Mouse (Mus musculus) mesoderm, embryonic 11.5 days (tissue): ENCODE results near the gene Ablim2.
A peak's percentile ranks its signal among the peaks of the same experiment; 100 is the strongest.

Experiments used
- DNase-seq: peaks from one replicate; pipeline ENCODE4 v3.0.0-alpha.2; 2012; ENCODE audit warnings: low read depth, low spot score

Ablim2 gene

DNA sequence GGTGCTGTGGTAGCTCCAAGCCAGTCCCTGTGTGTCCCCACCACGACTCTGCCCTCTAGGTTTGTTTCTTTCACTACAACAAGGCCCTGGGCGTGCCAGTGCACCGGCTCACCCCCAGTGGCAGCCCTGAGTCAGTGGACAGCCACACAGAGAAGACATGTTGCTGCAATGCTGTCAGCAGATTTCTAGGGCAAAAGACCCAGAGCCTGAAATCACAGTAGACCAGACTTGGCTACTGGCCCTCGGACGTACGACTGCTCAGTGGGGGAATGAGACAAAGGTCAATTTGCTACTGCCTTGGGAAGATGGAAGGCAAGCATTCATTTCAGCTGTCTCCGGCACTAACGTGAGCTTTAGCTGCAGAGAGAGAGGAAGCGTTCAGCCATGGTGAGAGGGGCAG lies 124.7 kb downstream of the Ablim2 start:
- no peak for DNase-seq

DNA sequence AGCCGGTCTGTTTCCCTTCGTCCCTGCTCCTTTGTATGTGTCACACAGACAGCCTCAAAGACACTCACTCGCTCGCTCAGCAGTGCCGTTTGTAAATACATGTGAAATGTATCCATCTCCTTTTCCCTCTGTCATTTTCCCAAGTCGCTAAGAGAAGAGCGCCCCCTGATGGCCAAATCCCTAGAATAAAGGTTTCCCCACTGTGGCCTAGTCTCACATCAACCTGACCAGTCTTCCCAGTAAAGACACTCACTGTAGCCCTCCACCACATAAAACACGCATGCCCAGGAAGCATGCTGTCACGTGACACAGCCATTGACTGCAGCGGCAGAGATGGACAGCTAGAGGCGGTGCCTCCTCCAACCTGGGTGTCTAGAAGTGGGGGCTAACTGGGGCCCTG lies 126.6 kb downstream of the Ablim2 start:
- peak; percentile 47 for DNase-seq

DNA sequence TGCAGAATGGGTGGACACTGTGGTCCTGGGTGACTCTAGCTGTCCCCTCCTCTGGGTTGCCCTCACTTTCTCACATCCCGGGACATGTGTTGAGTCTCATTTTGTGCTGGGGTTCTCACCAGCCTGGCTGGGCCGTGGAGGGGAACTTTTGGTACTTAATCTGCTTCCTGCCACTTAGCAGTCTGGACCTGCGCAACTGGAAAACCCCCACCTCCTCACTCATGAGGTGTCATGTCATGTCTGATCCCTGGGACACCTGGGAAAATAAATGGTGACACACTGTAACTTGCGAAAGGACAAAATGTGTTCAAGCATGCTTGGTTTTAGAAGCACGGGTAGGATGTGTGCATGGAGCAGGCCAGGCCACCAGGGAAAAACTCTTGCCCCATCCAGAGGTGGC lies 127.0 kb downstream of the Ablim2 start:
- DNase-seq: no peak

DNA sequence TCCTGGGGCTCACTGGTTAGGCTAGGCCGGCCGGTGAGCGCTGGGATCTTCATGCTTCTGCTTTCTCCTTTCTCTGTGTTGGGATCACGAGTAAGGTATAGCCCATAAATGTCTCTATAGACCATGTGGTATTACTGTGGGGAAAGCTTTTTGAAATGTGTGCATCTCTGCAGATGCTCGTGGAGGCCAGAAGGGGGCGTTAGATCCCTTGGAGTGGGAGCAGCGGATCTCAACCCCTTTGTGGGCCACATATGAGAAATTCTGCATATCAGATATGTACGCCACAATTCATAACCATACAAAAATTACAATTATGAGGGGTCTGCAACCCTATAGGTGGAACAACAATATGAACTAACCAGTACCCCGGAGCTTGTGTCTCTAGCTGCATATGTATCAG lies 131.3 kb downstream of the Ablim2 start:
- DNase-seq: no peak

DNA sequence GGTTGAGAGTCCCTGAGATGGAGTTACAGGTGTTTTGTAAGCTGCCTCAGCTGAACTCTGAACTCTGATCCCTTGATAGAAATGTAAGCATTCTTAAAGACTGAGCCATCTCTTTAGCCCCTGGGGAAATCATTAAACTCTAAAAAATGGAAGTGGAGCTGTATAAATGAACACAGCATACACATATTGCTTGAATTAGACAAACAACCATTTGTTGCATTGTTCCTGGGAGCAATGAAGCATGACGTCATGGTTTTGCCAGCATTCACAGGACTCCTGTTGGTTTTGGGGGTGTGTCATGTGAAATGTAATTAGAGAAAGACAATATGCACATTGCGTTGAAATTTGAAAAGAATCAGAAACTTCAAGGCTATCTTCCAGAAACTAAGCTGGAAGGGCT lies 132.0 kb downstream of the Ablim2 start:
- DNase-seq: no peak

DNA sequence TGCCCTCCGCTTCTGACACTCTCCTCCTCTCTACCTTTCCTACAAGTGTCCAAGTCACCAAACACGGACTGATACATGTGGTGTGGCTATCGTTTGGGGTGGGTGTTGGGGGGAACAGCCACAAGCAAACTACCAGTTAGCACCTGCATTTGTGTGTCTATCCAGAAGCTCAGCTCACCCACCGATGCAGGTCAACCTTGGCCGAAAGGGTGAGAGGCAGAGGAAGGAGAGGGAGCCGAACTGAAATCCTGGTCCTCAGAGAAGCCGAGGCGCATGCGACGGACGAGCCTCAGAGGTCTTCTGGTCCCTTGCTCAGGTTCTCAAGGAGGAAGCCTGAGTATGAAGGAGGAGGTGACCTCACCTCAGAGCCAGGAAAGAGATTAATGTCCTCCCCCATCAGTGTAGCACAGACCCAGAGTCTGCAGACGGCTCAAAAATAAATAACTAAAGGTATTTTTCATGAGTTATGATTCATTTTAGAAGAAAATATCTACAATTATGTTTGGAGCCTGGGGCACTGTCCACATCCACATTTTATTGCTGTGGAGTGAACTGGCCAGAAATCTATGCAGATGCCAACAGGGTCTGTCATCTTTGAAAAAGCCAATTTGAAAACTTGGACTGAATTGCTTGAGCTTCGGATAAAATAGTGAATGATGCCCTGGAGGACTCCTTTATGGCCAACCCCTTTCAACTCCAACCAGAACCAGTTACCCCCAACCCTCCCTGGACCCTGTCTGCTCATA lies 133.5 kb downstream of the Ablim2 start:
- no peak for DNase-seq

DNA sequence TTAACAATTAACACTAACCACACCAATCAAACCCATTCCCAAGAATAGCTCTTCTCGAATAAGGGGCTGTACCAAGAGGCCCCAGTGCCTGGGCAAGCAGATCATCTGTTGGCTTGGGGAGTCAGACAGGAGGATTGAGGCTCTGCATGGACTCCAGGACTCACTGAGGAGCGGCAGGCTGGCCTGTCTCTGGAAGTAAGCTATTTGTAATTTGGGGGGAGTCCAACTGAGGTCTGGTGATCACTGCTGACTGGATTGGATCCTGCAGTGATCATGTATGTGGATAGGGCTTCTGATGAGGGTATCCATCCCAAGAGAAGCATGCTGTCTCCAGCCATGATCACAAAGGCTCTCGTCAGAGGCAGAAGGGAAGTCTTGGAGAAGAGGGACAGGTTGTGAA lies 134.7 kb downstream of the Ablim2 start:
- no peak for DNase-seq

DNA sequence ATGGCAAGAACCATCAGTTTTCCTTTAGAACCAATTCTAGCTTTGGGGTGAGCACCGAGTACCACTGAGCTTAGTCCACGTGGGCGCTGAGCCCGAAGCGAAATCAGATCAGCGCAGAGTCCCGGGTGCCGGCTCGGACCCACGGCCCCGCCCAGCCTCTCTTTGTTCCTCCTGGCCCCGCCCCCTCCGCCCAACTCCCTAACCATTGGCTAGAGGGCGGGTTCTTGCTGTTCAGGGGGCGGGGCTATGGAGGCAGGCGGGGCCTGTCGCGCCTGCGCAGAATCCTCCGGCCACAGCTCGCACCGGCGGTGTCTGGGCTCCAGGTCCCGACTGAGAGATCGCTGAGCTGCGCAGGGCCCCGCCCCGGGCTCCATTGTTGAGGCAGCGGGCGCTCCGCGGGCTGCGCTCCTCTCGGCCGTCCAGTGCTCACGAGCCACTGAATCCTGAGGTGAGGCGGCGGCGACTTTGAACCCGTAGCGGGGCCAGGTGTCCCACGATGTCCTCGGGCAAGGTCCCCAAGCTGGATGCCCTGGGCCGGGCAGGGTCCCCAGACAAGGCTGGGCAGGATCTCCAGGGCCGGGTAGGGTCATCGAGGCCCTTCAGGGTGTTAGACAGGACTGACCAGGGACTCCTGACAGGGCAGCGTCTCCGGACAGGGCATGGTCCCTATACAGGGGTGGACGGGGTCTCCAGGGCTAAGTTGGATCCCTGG lies 135.6 kb downstream of the Ablim2 start, which contains the start of gene Afap1:
Afap1 (plus strand) TSS at position 227 of the 712 bp plus-strand sequence.
- DNase-seq: peak; percentile 99

DNA sequence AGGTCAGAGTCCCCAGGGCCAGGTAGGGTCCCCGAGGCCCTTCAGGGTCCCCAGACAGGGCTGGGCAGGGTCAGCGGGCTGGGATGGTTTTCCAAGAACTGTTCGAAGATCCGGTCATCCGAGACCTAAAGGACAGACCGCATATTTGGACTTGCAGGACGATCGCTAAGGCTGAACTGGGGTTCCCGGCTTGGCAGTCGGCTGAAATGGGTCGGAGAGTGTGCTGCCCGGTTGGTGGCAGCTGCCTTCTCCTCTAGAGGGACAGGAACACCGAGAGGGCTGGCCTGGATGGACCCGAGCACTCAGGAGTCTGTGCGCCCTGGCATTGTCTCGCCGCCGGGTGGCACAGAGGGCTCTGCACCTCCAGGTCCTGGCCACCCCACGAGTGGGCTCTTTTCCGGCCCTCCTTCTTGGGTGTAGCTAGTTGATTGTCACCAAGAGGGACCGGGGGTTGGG lies 136.2 kb downstream of the Ablim2 start:
- DNase-seq: no peak

DNA sequence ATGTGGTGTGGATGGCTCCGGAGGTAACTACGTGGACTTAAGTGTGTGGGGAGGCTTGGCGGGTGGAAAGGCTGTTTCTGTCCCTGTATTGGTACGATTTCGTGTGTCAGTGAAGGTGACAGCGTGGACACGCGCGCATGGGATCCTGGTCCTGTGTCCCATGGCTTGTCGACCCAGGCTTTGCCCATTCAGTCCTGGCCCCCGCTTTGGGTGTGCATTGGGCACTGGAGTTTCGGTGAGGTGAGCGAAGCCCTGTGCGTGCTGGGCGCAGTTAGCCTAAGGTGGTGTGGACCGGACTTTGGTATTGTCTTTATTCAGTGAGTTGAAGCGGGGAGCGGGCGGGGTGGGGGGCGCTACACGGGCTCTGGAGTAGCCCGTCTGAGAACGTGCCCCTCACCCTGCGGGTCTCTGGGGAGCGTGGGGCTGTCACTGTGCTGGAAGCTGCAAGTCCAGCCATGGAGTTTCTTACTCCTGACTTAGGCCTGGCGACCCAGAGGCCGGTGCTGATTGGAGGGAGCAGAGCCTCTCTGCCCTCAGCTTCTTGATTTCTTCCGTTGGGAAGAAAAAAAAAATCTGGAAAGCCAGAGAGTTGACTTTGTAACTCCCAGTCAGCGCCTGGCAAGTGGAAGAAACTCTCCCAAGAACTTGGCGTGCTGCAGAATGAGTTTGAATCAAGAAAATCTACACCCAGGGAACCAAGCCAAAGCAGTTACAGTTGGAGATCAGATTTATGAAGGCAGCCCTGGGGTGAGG lies 136.8 kb downstream of the Ablim2 start:
- DNase-seq: no peak

DNA sequence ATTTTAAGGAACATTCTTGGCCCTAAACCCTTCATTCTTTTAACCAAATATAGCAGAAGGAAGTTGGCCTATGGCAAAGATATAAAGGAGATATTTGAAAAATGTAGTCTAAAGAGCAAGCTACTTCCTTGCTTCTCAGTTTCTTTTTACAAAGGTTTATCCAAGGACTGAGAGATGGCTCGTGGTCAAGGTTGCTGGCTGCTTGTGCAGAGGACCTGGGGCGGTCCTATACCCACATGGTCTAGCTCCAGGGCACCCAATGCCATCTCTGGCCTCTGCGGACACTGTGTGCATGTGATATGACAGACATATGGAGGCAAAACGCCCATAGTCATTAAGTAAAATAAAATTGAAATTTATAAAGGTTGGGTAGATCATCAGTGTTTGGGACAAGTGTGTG lies 138.2 kb downstream of the Ablim2 start:
- DNase-seq: no peak

DNA sequence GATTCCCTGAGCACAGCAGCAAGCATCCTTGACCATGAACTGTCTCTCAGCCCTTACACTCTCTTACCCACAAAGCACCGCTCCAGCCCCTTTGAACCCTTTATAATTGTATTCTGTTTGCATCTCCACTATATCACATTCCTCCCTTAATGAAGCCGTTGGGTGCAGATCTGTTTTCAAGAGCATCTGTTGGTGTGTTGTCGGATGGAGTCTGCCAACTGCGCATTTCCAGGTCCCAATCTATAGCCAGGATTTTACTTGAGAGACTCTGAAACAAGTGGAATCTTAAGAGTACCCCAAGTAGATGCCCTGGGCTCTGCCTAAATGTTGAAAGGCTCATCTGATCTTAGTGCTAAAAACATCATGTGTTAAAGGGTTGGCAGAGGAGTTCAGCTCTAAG lies 138.9 kb downstream of the Ablim2 start:
- DNase-seq: no peak

DNA sequence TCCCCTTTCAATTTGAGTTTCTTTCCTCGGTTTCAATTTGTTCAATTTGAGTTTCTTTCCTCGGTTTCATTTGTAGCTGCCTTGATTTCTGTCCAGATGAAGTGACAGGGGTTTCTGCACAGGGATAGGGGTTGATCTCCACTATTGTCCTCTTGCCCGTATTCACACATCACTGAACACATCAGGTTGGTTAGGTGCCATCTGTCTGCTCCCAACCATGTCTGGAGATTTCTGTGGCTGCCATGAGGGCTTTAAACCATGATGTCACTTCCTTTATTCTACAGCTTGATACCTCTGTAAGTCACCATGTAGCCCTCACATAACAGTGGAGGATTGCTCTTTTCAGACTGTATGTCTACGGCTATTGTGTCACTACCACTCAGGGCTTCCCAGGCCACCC lies 139.5 kb downstream of the Ablim2 start:
- DNase-seq: no peak

DNA sequence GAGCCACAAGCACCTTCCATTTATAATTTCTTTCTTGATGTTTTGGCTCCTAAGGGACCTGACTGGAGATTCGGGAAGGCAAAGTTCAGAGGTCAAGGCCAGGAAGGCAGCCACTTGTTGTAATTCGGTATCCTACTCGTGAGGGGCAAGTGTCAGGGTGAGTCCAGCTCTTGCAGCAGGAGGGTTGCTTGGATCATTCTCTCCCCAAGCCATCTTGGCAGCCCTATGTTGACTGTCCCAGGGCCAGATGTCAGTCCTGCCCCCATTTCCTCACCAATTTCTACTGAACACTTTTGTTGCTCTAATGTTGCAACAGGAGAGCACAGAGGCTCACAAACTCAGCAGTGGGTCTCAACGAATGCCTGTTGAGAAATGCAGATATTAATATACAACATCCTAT lies 140.4 kb downstream of the Ablim2 start:
- DNase-seq: no peak

DNA sequence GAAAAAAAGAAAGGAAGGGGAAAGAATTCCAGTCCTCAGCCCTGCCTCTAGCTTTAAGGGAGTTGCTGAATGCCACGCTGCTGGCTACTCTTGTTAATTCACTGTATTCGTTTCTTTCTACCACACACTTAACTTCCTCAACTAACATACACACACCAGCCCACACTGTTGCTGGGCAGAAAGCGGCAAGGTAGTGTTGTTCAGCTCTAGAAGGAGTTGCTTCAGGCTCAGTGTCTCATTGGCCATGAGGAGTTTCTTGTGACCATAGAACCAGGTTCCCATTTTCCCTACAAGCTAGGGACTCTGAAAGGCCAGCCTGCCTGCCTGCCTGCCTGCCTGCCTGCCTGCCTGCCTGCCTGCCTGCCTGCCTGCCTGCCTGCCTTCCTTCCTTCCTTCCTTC lies 141.3 kb downstream of the Ablim2 start:
- DNase-seq: no peak

DNA sequence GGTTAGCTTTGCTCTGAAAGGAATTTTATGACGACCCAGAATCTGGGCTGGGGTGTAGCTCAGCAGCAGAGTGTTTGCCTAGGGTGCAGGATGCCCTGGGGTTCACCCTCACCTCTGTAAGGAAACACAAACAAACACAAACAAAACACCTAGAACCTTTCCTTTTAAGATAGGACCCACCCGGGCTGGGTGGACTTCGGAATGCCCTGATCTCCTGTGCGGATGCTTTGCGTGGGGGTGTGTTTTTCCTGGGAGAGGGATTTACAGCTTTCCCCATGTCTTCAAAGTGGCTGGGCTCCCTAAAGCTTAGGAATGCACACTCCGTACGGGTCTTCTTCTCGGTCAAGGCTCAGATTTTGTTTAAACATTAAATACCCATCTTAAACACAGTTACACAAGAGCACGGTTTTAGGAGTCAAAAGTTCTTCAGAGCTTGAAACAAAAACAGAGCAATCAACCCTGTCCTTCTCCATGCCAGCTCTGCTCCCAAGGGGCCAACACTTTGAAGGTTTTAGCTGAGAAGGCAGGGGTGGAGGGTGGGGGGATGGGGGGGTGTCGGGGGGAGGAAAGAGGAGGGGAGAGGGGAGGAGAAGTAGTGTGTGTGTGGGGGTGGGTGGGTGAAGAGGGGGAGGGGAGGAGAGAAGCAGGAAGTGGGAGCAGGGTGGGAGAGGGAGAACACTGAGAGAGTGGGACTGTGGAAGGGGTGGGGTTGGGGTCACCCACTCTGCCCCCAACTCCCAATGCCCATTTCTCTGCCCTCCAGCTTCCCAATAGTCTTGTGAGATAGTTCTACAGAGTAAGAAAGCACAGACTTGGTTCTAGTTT lies 142.9 kb downstream of the Ablim2 start:
- no peak for DNase-seq

DNA sequence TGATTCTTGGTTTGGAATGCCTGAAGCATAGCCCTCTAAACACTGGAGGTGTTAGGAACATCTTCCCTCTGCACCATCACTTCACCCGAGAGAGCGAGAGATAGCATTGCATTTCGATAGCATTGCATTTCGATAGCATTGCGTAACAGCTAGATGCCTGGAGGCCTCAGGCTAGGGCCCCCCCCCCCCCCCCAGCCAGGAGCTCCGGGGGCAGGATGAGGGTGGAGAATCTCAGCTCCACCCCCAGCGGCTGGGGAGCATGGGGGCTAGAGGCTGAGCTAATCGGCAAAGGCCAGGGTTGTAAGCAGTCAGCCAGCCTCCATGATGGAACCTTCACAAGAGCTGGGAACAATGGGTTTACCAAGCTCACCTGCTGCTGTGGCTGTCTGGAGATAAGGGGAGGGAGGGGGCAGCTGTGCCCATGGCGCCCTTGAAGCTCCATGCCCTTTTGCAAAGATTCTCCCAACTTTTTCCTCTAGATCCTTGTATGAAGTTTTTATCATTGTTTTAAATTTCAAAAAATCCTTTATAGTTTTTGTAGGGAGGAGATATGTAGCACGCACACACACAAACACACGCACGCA lies 143.6 kb downstream of the Ablim2 start:
- DNase-seq: no peak

DNA sequence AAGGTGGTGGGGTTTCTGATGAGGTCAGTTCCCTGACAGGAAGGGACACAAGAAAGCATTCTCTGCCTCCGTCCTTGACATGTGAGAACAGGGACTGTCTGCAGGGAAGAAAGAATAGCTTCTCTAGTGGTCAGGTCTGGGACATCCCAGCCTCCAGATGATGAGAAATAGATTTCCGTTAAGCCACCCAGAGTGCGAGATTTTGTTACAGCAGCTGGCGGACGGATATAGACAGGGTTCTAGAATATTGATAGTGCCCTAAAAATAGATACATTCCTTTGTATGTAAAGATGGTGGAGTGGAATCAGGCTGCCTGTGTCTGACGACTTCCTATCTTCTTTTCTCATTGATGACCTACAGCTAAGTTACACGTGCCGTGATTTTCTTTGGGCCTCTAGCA lies 145.8 kb downstream of the Ablim2 start:
- no peak for DNase-seq

DNA sequence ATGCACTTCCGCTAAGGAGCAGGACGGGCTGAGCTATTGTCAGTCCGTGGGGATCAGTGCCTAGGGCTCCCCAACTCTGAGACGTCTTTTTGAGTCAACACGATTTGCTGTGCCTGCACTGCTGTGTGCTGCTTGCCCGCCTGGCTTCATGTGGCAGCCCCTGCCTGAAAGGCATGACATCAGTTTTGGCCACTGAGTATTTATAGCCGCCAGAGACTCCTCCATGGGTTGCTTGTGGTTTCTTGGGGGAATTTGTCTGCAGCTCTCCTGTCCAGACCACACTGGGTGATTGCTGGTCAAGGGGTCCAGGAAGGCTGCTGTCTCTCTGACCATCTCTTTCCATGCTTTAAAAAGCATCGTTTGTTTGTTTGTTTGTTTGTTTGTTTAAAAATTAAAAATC lies 147.6 kb downstream of the Ablim2 start:
- DNase-seq: no peak

DNA sequence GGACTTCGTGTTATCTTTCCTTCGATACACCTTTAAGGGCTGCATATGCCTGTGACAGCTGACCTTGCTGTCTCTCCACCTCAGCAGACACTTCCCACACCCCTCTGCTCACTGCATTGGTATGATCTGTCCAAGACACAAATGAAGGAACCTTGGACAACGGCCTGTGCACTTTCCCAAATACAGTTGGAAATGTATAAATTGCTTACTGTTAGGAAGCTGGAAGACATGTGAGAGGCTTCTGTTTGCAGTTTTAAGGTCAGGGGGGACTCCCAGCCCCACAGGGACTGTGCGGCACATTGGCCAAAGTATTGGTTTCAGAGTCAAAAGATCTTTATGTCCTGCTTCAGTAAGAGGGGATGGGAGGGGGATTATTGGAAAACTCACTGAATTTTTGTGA lies 149.4 kb downstream of the Ablim2 start:
- DNase-seq: no peak
